Comparison of ENCODE assay signal across 1 mouse cellular context in genomic region chr2:127207547-127208451, GRCm38 (mm10).
TF ChIP-seq lines count a peak whose summit lies in the region.

1810024B03Rik (minus strand) TSS chr2:127208280.
Snrnp200 (plus strand) TSS chr2:127208386.

TF ChIP-seq in CH12.LX, 34 proteins besides CTCF, POLR2A, EP300 and RAD21 (continued from another document):
- TF ChIP-seq TBP (conservative IDR thresholded peaks at IDR 0.05; ENCODE audit: low read depth, low read length) (peak; percentile 80), KAT2A (IDR thresholded peaks at IDR 0.05; ENCODE audit: insufficient replicate concordance, low read length) (peak; percentile 99), ZC3H11A (IDR thresholded peaks at IDR 0.05; ENCODE audit: low read depth, low read length) (no peak), PAX5 (IDR thresholded peaks at IDR 0.05; ENCODE audit: low read length) (no peak), HCFC1 (IDR thresholded peaks at IDR 0.05; ENCODE audit: low read depth, low read length) (peak; percentile 98), E2F4 (IDR thresholded peaks at IDR 0.05; ENCODE audit: insufficient replicate concordance, low read depth, low read length) (peak; percentile 62; the same call in 1 of the 2 replicates), TCF12 (IDR thresholded peaks at IDR 0.05; ENCODE audit: low read depth, low read length) (peak; percentile 90), USF2 (conservative IDR thresholded peaks at IDR 0.05; ENCODE audit: low read depth, low read length) (no peak), ELF1 (IDR thresholded peaks at IDR 0.05; ENCODE audit: low read depth, low read length) (peak; percentile 91), ETS1 (conservative IDR thresholded peaks at IDR 0.05; ENCODE audit: low read depth, low read length) (peak; percentile 39), JUND (conservative IDR thresholded peaks at IDR 0.05; ENCODE audit: low read depth, low read length) (peak; percentile 58), IRF4 (IDR thresholded peaks at IDR 0.05; ENCODE audit: low read depth, low read length) (peak; percentile 82), ZKSCAN1 (IDR thresholded peaks at IDR 0.05; ENCODE audit: borderline replicate concordance, low read depth, low read length) (no peak), SMC3 (IDR thresholded peaks at IDR 0.05; ENCODE audit: low read depth, low read length) (no peak), GABPA (IDR thresholded peaks at IDR 0.05; ENCODE audit: insufficient replicate concordance, low read depth, low read length) (peak; percentile 71; the same call in 1 of the 2 replicates), NELFE (IDR thresholded peaks at IDR 0.05; ENCODE audit: low read depth, low read length) (peak; percentile 86; the same call in 1 of the 2 replicates), SIN3A (IDR thresholded peaks at IDR 0.05; ENCODE audit: low read length) (peak; percentile 99), BHLHE40 (IDR thresholded peaks at IDR 0.05; ENCODE audit: low read depth, low read length) (peak; percentile 95), RCOR1 (conservative IDR thresholded peaks at IDR 0.05; ENCODE audit: low read depth, low read length) (peak; percentile 80; the same call in 1 of the 2 replicates)
TF ChIP-seq in CH12.LX: peak in this region for 28.
